ENCODE assay signal across 24 mouse cellular contexts in genomic region chr13:100750799-100751198, GRCm38 (mm10). TPM values are rescaled to one million over a fixed set of nuclear protein-coding genes. Genes with fewer than 3 reads are reported as not detected.
DNase-seq lines count a peak whose midpoint lies in the region; ATAC-seq lines count a peak whose summit lies in the region.
"Had no signal": no experiment of that assay in that cellular context is flagged by ENCODE, and none has a peak within 500 bp of the region (broad histone marks: within the 10 kb centered on the region; RNA-seq: fewer than 3 reads in every experiment).

No protein-coding gene starts in this region.

- H3K27ac ChIP-seq in liver, embryonic 11.5 days (ENCODE audit: low read depth, low read length): peak overlapping the region; percentile 75
- H3K27ac ChIP-seq in liver, embryonic 12.5 days: peak overlapping the region; percentile 73
- H3K27ac ChIP-seq: embryonic facial prominence, embryonic 13.5 days; forebrain, embryonic 15.5 days; heart, embryonic 15.5 days; hindbrain, embryonic 15.5 days; left cerebral cortex, adult 2 months; limb, embryonic 15.5 days; macrophage; midbrain, embryonic 12.5 days had no signal

- peaks cover 38% of the 10 kb centered on the region for H3K4me1 ChIP-seq in liver, embryonic 11.5 days (replicated peaks; ENCODE audit: control insufficient read depth, insufficient read depth, low read length)
- H3K4me1 ChIP-seq in liver, embryonic 12.5 days: peaks cover 74% of the 10 kb centered on the region
- H3K4me1 ChIP-seq: embryonic facial prominence, embryonic 13.5 days; forebrain, embryonic 15.5 days; heart, embryonic 15.5 days; hindbrain, embryonic 15.5 days; limb, embryonic 15.5 days; midbrain, embryonic 12.5 days had no signal

- ATAC-seq in liver, embryonic 11.5 days (replicated peaks; ENCODE audit: low FRiP score): no peak
- ATAC-seq in liver, embryonic 12.5 days: 0 out of 2 replicates have a peak, but pooled peaks have one; percentile 3
- peak; percentile 81 for ATAC-seq in megakaryocyte, adult 5-6 weeks (ENCODE audit: poor library complexity, severe bottlenecking)
- ATAC-seq: forebrain, embryonic 15.5 days had no signal

- no peaks in the 10 kb centered on the region for H3K9me3 ChIP-seq in liver, embryonic 11.5 days (ENCODE audit: control insufficient read depth, low read length)
- no peaks in the 10 kb centered on the region for H3K9me3 ChIP-seq in liver, embryonic 12.5 days (replicated peaks)
- H3K9me3 ChIP-seq: embryonic facial prominence, embryonic 13.5 days; forebrain, embryonic 15.5 days; heart, embryonic 15.5 days; hindbrain, embryonic 15.5 days; limb, embryonic 15.5 days; midbrain, embryonic 12.5 days had no signal

- H3K4me3 ChIP-seq in liver, embryonic 11.5 days (ENCODE audit: low read depth, low read length): no peak overlapping the region
- no peak overlapping the region for H3K4me3 ChIP-seq in liver, embryonic 12.5 days
- H3K4me3 ChIP-seq: embryonic facial prominence, embryonic 13.5 days; forebrain, embryonic 15.5 days; heart, embryonic 15.5 days; hindbrain, embryonic 15.5 days; left cerebral cortex, adult 2 months; limb, embryonic 15.5 days; midbrain, embryonic 12.5 days had no signal

- H3K4me2 ChIP-seq in liver, embryonic 11.5 days: peak overlapping the region; percentile 8
- peak overlapping the region; percentile 9 for H3K4me2 ChIP-seq in liver, embryonic 12.5 days
- H3K4me2 ChIP-seq: embryonic facial prominence, embryonic 13.5 days; forebrain, embryonic 15.5 days; heart, embryonic 15.5 days; hindbrain, embryonic 15.5 days; limb, embryonic 15.5 days; midbrain, embryonic 12.5 days had no signal

- H3K27me3 ChIP-seq in liver, embryonic 11.5 days (replicated peaks; ENCODE audit: control insufficient read depth, insufficient read depth, low read length): no peaks in the 10 kb centered on the region
- H3K27me3 ChIP-seq in liver, embryonic 12.5 days (replicated peaks): no peaks in the 10 kb centered on the region
- H3K27me3 ChIP-seq: embryonic facial prominence, embryonic 13.5 days; forebrain, embryonic 15.5 days; heart, embryonic 15.5 days; hindbrain, embryonic 15.5 days; limb, embryonic 15.5 days; midbrain, embryonic 12.5 days had no signal

- 49% methylated on average over 5 of the region's 5 CpGs for WGBS in liver, embryonic 11.5 days
- WGBS in liver, embryonic 12.5 days (ENCODE audit: insufficient replicate concordance): 24% methylated on average over 5 of the region's 5 CpGs

- DNase-seq in liver, embryonic 11.5 days (ENCODE audit: low spot score): no peak
- DNase-seq in liver: no peak
- no peak for DNase-seq in yolk sac, embryonic 10.5 days (ENCODE audit: low spot score)
- DNase-seq in embryo, embryonic 11 days: no peak
- DNase-seq in layer of hippocampus, postnatal 10 days (ENCODE audit: low spot score in 2 of 2): no peak
- DNase-seq: adrenal gland, adult 2 months; cerebellum, adult 11 months; cerebellum, postnatal 14 days; gastrocnemius, postnatal 10 days; heart, postnatal 36 days; kidney, adult 9 months; kidney, postnatal 25 days; thymus, adult 2 months; thymus, postnatal 4 days had no signal

- no peaks in the 10 kb centered on the region for H3K36me3 ChIP-seq in liver, embryonic 11.5 days (ENCODE audit: control insufficient read depth, insufficient read depth, low read length)
- H3K36me3 ChIP-seq in liver, embryonic 12.5 days: no peaks in the 10 kb centered on the region
- H3K36me3 ChIP-seq: embryonic facial prominence, embryonic 13.5 days; forebrain, embryonic 15.5 days; heart, embryonic 15.5 days; hindbrain, embryonic 15.5 days; limb, embryonic 15.5 days; midbrain, embryonic 12.5 days had no signal

- peak overlapping the region; percentile 34; the same call in 1 of the 2 replicates for H3K9ac ChIP-seq in liver, embryonic 11.5 days (ENCODE audit: low read depth, low read length)
- H3K9ac ChIP-seq in liver, embryonic 12.5 days: peak overlapping the region; percentile 6; the same call in 1 of the 2 replicates
- H3K9ac ChIP-seq: embryonic facial prominence, embryonic 13.5 days; forebrain, embryonic 15.5 days; heart, embryonic 15.5 days; hindbrain, embryonic 15.5 days; limb, embryonic 15.5 days; midbrain, embryonic 12.5 days had no signal

RNA-seq across cellular contexts. Expression of gene Mrps36, which starts 6.3 kb away (rescaled TPM):
- 238 and 241 TPM in 2 replicates for polyA plus RNA-seq in liver, embryonic 11.5 days (2014; fragmentation: Nextera tagmentation; extraction: Ambion mirVana)
- polyA plus RNA-seq in liver, embryonic 12.5 days (2016; fragmentation: Nextera tagmentation; extraction: Ambion mirVana): 174 and 179 TPM in 2 replicates
- total RNA-seq in megakaryocyte, adult 5-6 weeks (2015): 53.2 and 56.6 TPM in 2 replicates
- total RNA-seq in megakaryocyte, adult 5-6 weeks (2017): 47.2 and 52.2 TPM in 2 replicates
- total RNA-seq in layer of hippocampus, postnatal 10 days (2021): 10 to 100 TPM; 59.0 to 60.2 TPM

RNA-seq across cellular contexts. Expression of gene Cdk7, which starts 20.1 kb away (rescaled TPM):
- 92.0 and 97.2 TPM in 2 replicates for polyA plus RNA-seq in liver, embryonic 11.5 days (2014; fragmentation: Nextera tagmentation; extraction: Ambion mirVana)
- 60.1 TPM in 2 replicates for polyA plus RNA-seq in liver, embryonic 12.5 days (2016; fragmentation: Nextera tagmentation; extraction: Ambion mirVana)
- total RNA-seq in megakaryocyte, adult 5-6 weeks (2015): 26.1 and 27.2 TPM in 2 replicates
- total RNA-seq in megakaryocyte, adult 5-6 weeks (2017): 22.2 and 22.6 TPM in 2 replicates
- total RNA-seq in layer of hippocampus, postnatal 10 days (2021): 10 to 100 TPM; 33.7 to 34.7 TPM

RNA-seq across cellular contexts. Expression of gene Cenph, which starts 24.9 kb away (rescaled TPM):
- polyA plus RNA-seq in liver, embryonic 11.5 days (2014; fragmentation: Nextera tagmentation; extraction: Ambion mirVana): 73.0 and 77.5 TPM in 2 replicates
- polyA plus RNA-seq in liver, embryonic 12.5 days (2016; fragmentation: Nextera tagmentation; extraction: Ambion mirVana): 45.3 and 47.4 TPM in 2 replicates
- total RNA-seq in megakaryocyte, adult 5-6 weeks (2015): 36.9 and 44.5 TPM in 2 replicates
- 31.4 and 39.6 TPM in 2 replicates for total RNA-seq in megakaryocyte, adult 5-6 weeks (2017)
- 1 to 10 TPM; 2.4 TPM for total RNA-seq in layer of hippocampus, postnatal 10 days (2021)

RNA-seq across cellular contexts. Expression of gene Ccnb1, which starts 35.6 kb away (rescaled TPM):
- 343 and 384 TPM in 2 replicates for polyA plus RNA-seq in liver, embryonic 11.5 days (2014; fragmentation: Nextera tagmentation; extraction: Ambion mirVana)
- polyA plus RNA-seq in liver, embryonic 12.5 days (2016; fragmentation: Nextera tagmentation; extraction: Ambion mirVana): 284 and 289 TPM in 2 replicates
- total RNA-seq in megakaryocyte, adult 5-6 weeks (2015): 133 and 142 TPM in 2 replicates
- total RNA-seq in megakaryocyte, adult 5-6 weeks (2017): 188 and 197 TPM in 2 replicates
- 1 to 10 TPM; 5.2 to 7.0 TPM for total RNA-seq in layer of hippocampus, postnatal 10 days (2021)

Comparison
In these comparisons a context has a peak if more than half of its experiments do, and no peak if none do; other contexts are left out.
1. RNA of gene Cenph, which starts 24.9 kb away (total RNA-seq): 31.4 to 44.5 TPM in megakaryocyte, adult 5-6 weeks; 2.4 TPM in layer of hippocampus, postnatal 10 days; every median in the first group is over 4 times any median in the second.